Mouse (Mus musculus) CH12.LX (cell line): ENCODE measurements at regions not wholly inside any gene's neighbourhood (a gene's known extent, or its start where the extent isn't known, plus 50 kb on each side); places are given as distances from the start of the nearest gene placed in this dataset.

Experiments used
- CTCF ChIP-seq, 2 experiments: IDR thresholded peaks in 1 of 2; conservative IDR thresholded peaks in 1 of 2; 2 replicates each; pipeline ENCODE4 v1.5.1; 2011 to 2012; ENCODE audit warnings: low read depth in 2 of 2, low read length in 2 of 2, improper control_type of control experiment in 1 of 2, inconsistent platforms in 1 of 2, mild to moderate bottlenecking in 1 of 2, moderate library complexity in 1 of 2
- E2F4 ChIP-seq: IDR thresholded peaks from 2 replicates; pipeline ENCODE4 v1.6.1; 2011; ENCODE audit warnings: low read depth, low read length, improper control_type of control experiment; ENCODE audit not compliant: insufficient replicate concordance
- ELF1 ChIP-seq: IDR thresholded peaks from 2 replicates; pipeline ENCODE4 v1.6.1; 2014; ENCODE audit warnings: low read depth, mild to moderate bottlenecking, inconsistent platforms, low read length, improper control_type of control experiment
- EP300 ChIP-seq: IDR thresholded peaks from 2 replicates; pipeline ENCODE4 v1.6.1; 2011; ENCODE audit warnings: low read length, improper control_type of control experiment
- ETS1 ChIP-seq: conservative IDR thresholded peaks from 2 replicates; pipeline ENCODE4 v1.6.1; 2012; ENCODE audit warnings: low read depth, mild to moderate bottlenecking, inconsistent platforms, low read length, improper control_type of control experiment, moderate library complexity
- MAZ ChIP-seq: IDR thresholded peaks from 2 replicates; pipeline ENCODE4 v1.6.1; 2012; ENCODE audit warnings: low read depth, mild to moderate bottlenecking, inconsistent platforms, low read length, improper control_type of control experiment, moderate library complexity
- PAX5 ChIP-seq: IDR thresholded peaks from 2 replicates; pipeline ENCODE4 v1.6.1; 2012; ENCODE audit warnings: low read length, inconsistent platforms, mixed read lengths
- POLR2A ChIP-seq: IDR thresholded peaks from 2 replicates; pipeline ENCODE4 v1.6.1; 2011; ENCODE audit warnings: low read depth, mild to moderate bottlenecking, improper control_type of control experiment, low read length
- POLR2AphosphoS2 ChIP-seq: IDR thresholded peaks from 2 replicates; pipeline ENCODE4 v1.6.1; 2011; ENCODE audit warnings: low read depth, low read length, improper control_type of control experiment
- SIN3A ChIP-seq: IDR thresholded peaks from 2 replicates; pipeline ENCODE4 v1.6.1; 2012; ENCODE audit warnings: low read length, improper control_type of control experiment, inconsistent platforms
- TBP ChIP-seq: conservative IDR thresholded peaks from 2 replicates; pipeline ENCODE4 v1.6.1; 2011; ENCODE audit warnings: low read depth, low read length, improper control_type of control experiment
- USF1 ChIP-seq: IDR thresholded peaks from 2 replicates; pipeline ENCODE4 v1.6.1; 2014; ENCODE audit warnings: low read depth, mild to moderate bottlenecking, inconsistent platforms, low read length, improper control_type of control experiment
- ZMIZ1 ChIP-seq: IDR thresholded peaks from 2 replicates; pipeline ENCODE4 v1.6.1; 2012; ENCODE audit warnings: low read depth, mild to moderate bottlenecking, inconsistent platforms, low read length, improper control_type of control experiment

DNA sequence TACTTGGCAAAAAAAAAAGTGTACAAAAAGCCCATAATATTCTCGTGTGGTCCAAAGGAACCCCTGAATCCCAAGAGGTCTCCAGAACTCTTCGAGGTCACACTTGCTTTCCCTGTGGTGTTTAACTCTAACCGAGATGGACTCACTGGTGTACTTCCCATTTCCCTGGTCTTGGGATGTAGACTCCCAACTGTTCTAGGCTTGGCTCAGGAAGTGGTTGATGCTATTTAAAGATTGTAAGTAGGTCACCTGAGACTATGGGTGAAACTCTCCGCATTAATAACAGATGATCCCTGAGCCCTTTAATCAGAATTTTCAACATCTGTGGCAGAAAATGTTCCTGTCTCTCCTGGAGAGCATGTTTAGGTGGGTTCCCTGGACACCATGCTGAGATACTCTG is 185.6 kb upstream of the Gm15217 start:
- TF ChIP-seq POLR2A, result no peak
- no peak for TF ChIP-seq CTCF (conservative IDR thresholded peaks at IDR 0.05 in 1 of 2, IDR thresholded peaks at IDR 0.05 in 1 of 2; ENCODE audit: low read depth in 2 of 2, low read length in 2 of 2)
- TF ChIP-seq EP300, result no peak
- no peak for TF ChIP-seq ZMIZ1
- no peak for TF ChIP-seq ELF1
- no peak for TF ChIP-seq SIN3A
- TF ChIP-seq E2F4, result no peak
- TF ChIP-seq USF1, result no peak
- TF ChIP-seq PAX5, result no peak
- no peak for TF ChIP-seq TBP
- no peak for TF ChIP-seq MAZ
- TF ChIP-seq POLR2AphosphoS2, result no peak
- TF ChIP-seq ETS1, result no peak
